Mouse (Mus musculus) midbrain, postnatal 0 days (tissue): ENCODE measurements at regions not wholly inside any gene's neighbourhood (a gene's known extent, or its start where the extent isn't known, plus 50 kb on each side); places are given as distances from the start of the nearest gene placed in this dataset.

Source experiments
- ATAC-seq: fragments of 200-750 bp; cut with Nextera tagmentation; 2 replicates; pipeline ENCODE4 v1.8.0; 2017; ENCODE audit warnings: moderate number of reproducible peaks, mild to moderate bottlenecking, moderate TSS enrichment, moderate library complexity; ENCODE audit not compliant: low FRiP score
- DNase-seq: peaks from one replicate; pipeline ENCODE4 v3.0.0-alpha.2; 2015; ENCODE audit warnings: low spot score
- H3K27ac ChIP-seq: fragments of 300-500 bp; sonication (generic); 2 replicates; pipeline ENCODE4 v1.5.1; 2014; ENCODE audit warnings: low read depth, mild to moderate bottlenecking, low read length, mixed read lengths
- H3K27me3 ChIP-seq: fragments of 300-500 bp; sonication (generic); 2 replicates; pipeline ENCODE4 v1.6.1; 2014; ENCODE audit warnings: low read length, control low read depth, mixed read lengths; ENCODE audit not compliant: insufficient read depth
- H3K36me3 ChIP-seq: fragments of 300-500 bp; sonication (generic); 2 replicates; pipeline ENCODE4 v1.6.1; 2014; ENCODE audit warnings: low read length, control low read depth, mixed read lengths; ENCODE audit not compliant: insufficient read depth
- H3K4me1 ChIP-seq: fragments of 300-500 bp; sonication (generic); 2 replicates; pipeline ENCODE4 v1.6.1; 2014; ENCODE audit warnings: mild to moderate bottlenecking, control low read depth, antibody characterized with exemption, low read length, mixed read lengths; ENCODE audit not compliant: insufficient read depth
- H3K4me2 ChIP-seq: fragments of 300-500 bp; sonication (generic); 2 replicates; pipeline ENCODE4 v1.6.1; 2014; ENCODE audit warnings: low read depth, mild to moderate bottlenecking, low read length, mixed read lengths; ENCODE audit not compliant: poor library complexity, severe bottlenecking
- H3K4me3 ChIP-seq: fragments of 300-500 bp; sonication (generic); 2 replicates; pipeline ENCODE4 v1.5.1; 2014; ENCODE audit warnings: low read depth, mild to moderate bottlenecking, low read length, moderate library complexity
- H3K9ac ChIP-seq: fragments of 300-500 bp; sonication (generic); replicated peaks from 2 replicates; pipeline ENCODE4 v1.6.1; 2014; ENCODE audit warnings: mild to moderate bottlenecking, low read length, moderate library complexity, mixed read lengths; ENCODE audit not compliant: poor library complexity, severe bottlenecking
- H3K9me3 ChIP-seq: fragments of 300-500 bp; sonication (generic); 2 replicates; pipeline ENCODE4 v1.6.1; 2016; ENCODE audit warnings: low read length, control low read depth
- CTCF ChIP-seq: IDR thresholded peaks from 2 replicates; pipeline ENCODE4 v1.5.1; 2016; ENCODE audit warnings: antibody characterized with exemption, mild to moderate bottlenecking
- WGBS: fragments of 180-500 bp; shearing (Covaris S2); extraction: QIAGEN DNeasy Blood & Tissue Kit; methylation state at CpG from one replicate; pipeline ENCODE4 v1.1.7; 2014; 5-methylcytosine and 5-hydroxymethylcytosine counted together

GRCm38 (mm10) chr15:62952487-62953214 lies 892.3 kb downstream of the Gsdmc2 start:
- H3K27me3 ChIP-seq, result no peaks in the 10 kb centered on the region
- TF ChIP-seq CTCF, result no peak
- ATAC-seq (no peak), DNase-seq (no peak)
- no peak overlapping the region for H3K4me3 ChIP-seq
- no peak overlapping the region for H3K9ac ChIP-seq
- no peaks in the 10 kb centered on the region for H3K9me3 ChIP-seq
- WGBS, result 19% methylated on average over 5 of the region's 5 CpGs
- H3K27ac ChIP-seq, result no peak overlapping the region
- H3K4me1 ChIP-seq, result no peaks in the 10 kb centered on the region
- no peaks in the 10 kb centered on the region for H3K36me3 ChIP-seq
- H3K4me2 ChIP-seq, result no peak overlapping the region

GRCm38 (mm10) chr15:62939416-62939815 lies 905.6 kb downstream of the Gsdmc2 start:
- H3K9ac ChIP-seq, result no peak overlapping the region
- WGBS, result 87% methylated on average over 2 of the region's 2 CpGs
- no peak overlapping the region for H3K4me3 ChIP-seq
- H3K4me1 ChIP-seq, result no peaks in the 10 kb centered on the region
- no peaks in the 10 kb centered on the region for H3K9me3 ChIP-seq
- ATAC-seq, result no peak
- no peak for TF ChIP-seq CTCF
- no peak for DNase-seq
- H3K27me3 ChIP-seq, result no peaks in the 10 kb centered on the region
- H3K4me2 ChIP-seq, result no peak overlapping the region
- no peaks in the 10 kb centered on the region for H3K36me3 ChIP-seq
- no peak overlapping the region for H3K27ac ChIP-seq

GRCm38 (mm10) chr15:62937756-62938155 lies 907.2 kb downstream of the Gsdmc2 start:
- H3K4me3 ChIP-seq, result no peak overlapping the region
- H3K9ac ChIP-seq, result no peak overlapping the region
- H3K27ac ChIP-seq, result no peak overlapping the region
- H3K9me3 ChIP-seq, result no peaks in the 10 kb centered on the region
- no peak overlapping the region for H3K4me2 ChIP-seq
- no peak for TF ChIP-seq CTCF
- WGBS, result 88% methylated on average over 4 of the region's 4 CpGs
- no peaks in the 10 kb centered on the region for H3K27me3 ChIP-seq
- H3K36me3 ChIP-seq, result no peaks in the 10 kb centered on the region
- DNase-seq, result no peak
- no peak for ATAC-seq
- H3K4me1 ChIP-seq, result no peaks in the 10 kb centered on the region

- Histone ChIP-seq H3K27me3 (no peaks in the 10 kb centered on the region), H3K9me3 (no peaks in the 10 kb centered on the region), H3K9ac (no peak overlapping the region), H3K4me1 (no peaks in the 10 kb centered on the region), H3K36me3 (no peaks in the 10 kb centered on the region), H3K4me3 (no peak overlapping the region), H3K27ac (no peak overlapping the region), H3K4me2 (no peak overlapping the region)
- DNase-seq (peak; percentile 85), ATAC-seq (no peak; the same call in 1 of the 2 replicates)
- no peak for TF ChIP-seq CTCF
Measured at GRCm38 (mm10) chr15:62934522-62935189, 910.3 kb downstream of the Gsdmc2 start.

GRCm38 (mm10) chr15:62920520-62920919 lies 924.5 kb downstream of the Gsdmc2 start:
- WGBS, result 90% methylated on average over 2 of the region's 2 CpGs
- Histone ChIP-seq H3K4me3 (no peak overlapping the region), H3K27me3 (no peaks in the 10 kb centered on the region), H3K4me2 (no peak overlapping the region), H3K9me3 (no peaks in the 10 kb centered on the region), H3K4me1 (no peaks in the 10 kb centered on the region), H3K9ac (no peak overlapping the region), H3K36me3 (no peaks in the 10 kb centered on the region), H3K27ac (no peak overlapping the region)
- no peak for DNase-seq
- TF ChIP-seq CTCF, result no peak
- ATAC-seq, result no peak

- Histone ChIP-seq H3K9ac (no peak overlapping the region), H3K4me1 (no peaks in the 10 kb centered on the region), H3K27me3 (no peaks in the 10 kb centered on the region), H3K4me3 (no peak overlapping the region), H3K9me3 (no peaks in the 10 kb centered on the region), H3K27ac (no peak overlapping the region), H3K4me2 (no peak overlapping the region), H3K36me3 (no peaks in the 10 kb centered on the region)
- no peak for ATAC-seq
- TF ChIP-seq CTCF, result no peak
- DNase-seq, result no peak
Measured at GRCm38 (mm10) chr15:62919264-62919663, 925.7 kb downstream of the Gsdmc2 start.
